In the genomic region with DNA sequence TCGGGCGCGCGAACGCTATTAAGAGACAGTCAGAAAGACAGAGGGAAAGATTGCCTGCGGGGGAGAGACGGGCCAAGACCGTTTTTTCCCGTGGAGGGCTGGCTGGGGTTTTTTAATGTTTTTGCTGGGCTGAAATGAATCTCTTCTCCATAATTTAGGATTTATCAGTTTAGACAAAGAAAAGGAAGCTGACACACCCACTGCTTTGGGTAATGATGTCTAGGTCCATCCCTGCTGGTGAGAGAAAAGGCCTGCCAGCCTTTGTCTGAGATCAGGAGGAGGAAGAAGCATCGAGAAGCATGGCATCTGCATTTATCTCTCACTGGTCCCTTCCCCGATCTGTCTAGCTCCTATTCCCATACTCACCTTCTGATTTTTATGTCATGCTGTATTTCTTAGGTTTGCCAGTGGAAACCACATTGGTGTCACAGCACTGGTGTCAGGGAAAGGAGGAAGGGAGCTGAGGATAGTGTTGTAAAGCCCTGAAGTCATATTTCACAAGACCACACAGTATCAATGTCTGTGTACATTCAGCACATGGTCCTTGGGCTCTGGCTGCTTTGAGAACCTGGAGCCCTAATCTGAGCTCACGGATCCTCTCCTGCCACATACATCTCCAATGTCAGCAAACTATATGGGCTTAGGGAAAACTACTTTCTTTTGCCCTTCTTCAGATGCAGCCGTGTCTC, we compare ENCODE assay signal across 8 mouse cellular contexts.
DNase-seq lines count a peak whose midpoint lies in the region; ATAC-seq and TF ChIP-seq lines count a peak whose summit lies in the region.

No protein-coding gene starts in this region.

- H3K36me3 ChIP-seq in kidney, adult 2 months (ENCODE audit: control insufficient read depth, insufficient read depth, low read length): no peaks in the 10 kb centered on the region
- H3K36me3 ChIP-seq in heart, embryonic 16.5 days (ENCODE audit: control insufficient read depth, insufficient read depth): no peaks in the 10 kb centered on the region
- no peaks in the 10 kb centered on the region for H3K36me3 ChIP-seq in macrophage (ENCODE audit: inconsistent target)

- no peak for TF ChIP-seq CTCF in kidney, adult 2 months (conservative IDR thresholded peaks at IDR 0.05; ENCODE audit: insufficient read depth, insufficient read length, low read depth, low read length)

- no peak for TF ChIP-seq POLR2A in kidney, adult 2 months (IDR thresholded peaks at IDR 0.05; ENCODE audit: low read depth, low read length)

- H3K4me1 ChIP-seq in kidney, adult 2 months (ENCODE audit: control insufficient read depth, insufficient read depth, low read length): peaks cover 11% of the 10 kb centered on the region; the same call in 1 of the 2 replicates
- peaks cover 3% of the 10 kb centered on the region for H3K4me1 ChIP-seq in heart, embryonic 16.5 days (ENCODE audit: control insufficient read depth, insufficient read depth, low read length)

- peak overlapping the region; percentile 61 for H3K4me3 ChIP-seq in kidney, adult 2 months (ENCODE audit: insufficient read depth, low read depth, low read length)
- peak overlapping the region; percentile 58 for H3K4me3 ChIP-seq in heart, embryonic 16.5 days (ENCODE audit: low read length)
- H3K4me3 ChIP-seq in macrophage (ENCODE audit: inconsistent target): peak overlapping the region; percentile 40

- H3K4me2 ChIP-seq in heart, embryonic 16.5 days (ENCODE audit: low read depth, low read length): peak overlapping the region; percentile 62

- H3K9me3 ChIP-seq in heart, embryonic 16.5 days (replicated peaks; ENCODE audit: control insufficient read depth, low read length): peaks cover 3% of the 10 kb centered on the region

- peak overlapping the region; percentile 74 for H3K27ac ChIP-seq in kidney, adult 2 months (ENCODE audit: insufficient read depth, low read depth, low read length)
- peak overlapping the region; percentile 8 for H3K27ac ChIP-seq in heart, embryonic 16.5 days (ENCODE audit: low read length)
- H3K27ac ChIP-seq in macrophage: no peak overlapping the region

- H3K9ac ChIP-seq in heart, embryonic 16.5 days (ENCODE audit: low read length): peak overlapping the region; percentile 67

- WGBS in kidney, adult 2 months: 30% methylated on average over 13 of the region's 13 CpGs
- 23% methylated on average over 13 of the region's 13 CpGs for WGBS in heart, embryonic 16.5 days
- WGBS in macrophage (ENCODE audit: missing documents): 29% methylated on average over 13 of the region's 13 CpGs

- H3K27me3 ChIP-seq in kidney, adult 2 months (replicated peaks; ENCODE audit: control insufficient read depth, insufficient read depth, low read length): no peaks in the 10 kb centered on the region
- no peaks in the 10 kb centered on the region for H3K27me3 ChIP-seq in heart, embryonic 16.5 days (ENCODE audit: control insufficient read depth, insufficient read depth, low read length)

- H3K79me2 ChIP-seq in macrophage (ENCODE audit: inconsistent target): no peaks in the 10 kb centered on the region

- DNase-seq in kidney, adult 2 months: no peak
- no peak for DNase-seq in kidney, adult 8-10 months
- no peak for DNase-seq in left cerebral cortex, adult 18-20 months (ENCODE audit: low spot score in 2 of 2)
- DNase-seq in adrenal gland, adult (ENCODE audit: inconsistent age in 2 of 2, low spot score in 1 of 2): no peak
- DNase-seq in adipocyte (ENCODE audit: low spot score): no peak

- ATAC-seq in activated CD4-positive, CD25-positive, alpha-beta regulatory T cell, adult 4 months: peak; percentile 38
- ATAC-seq in heart, embryonic 16.5 days (replicated peaks; ENCODE audit: extremely low read depth, insufficient read depth, low FRiP score): no peak
